Mouse (Mus musculus): ENCODE data around the gene Grik5.

- no peak for TF ChIP-seq CTCF (IDR thresholded peaks at IDR 0.05; ENCODE audit: control insufficient read depth, insufficient read depth, insufficient read length)
- no peak for TF ChIP-seq MAX (IDR thresholded peaks at IDR 0.05)
- no peak for TF ChIP-seq USF1 (IDR thresholded peaks at IDR 0.05; ENCODE audit: low read depth)
- TF ChIP-seq FOSL1 (IDR thresholded peaks at IDR 0.05; ENCODE audit: insufficient read depth, low read length, poor library complexity, severe bottlenecking): no peak
- no peak for TF ChIP-seq CEBPB (IDR thresholded peaks at IDR 0.05; ENCODE audit: low read depth)
- TF ChIP-seq MYOD1 (IDR thresholded peaks at IDR 0.05; ENCODE audit: control insufficient read depth, insufficient read length, low read depth): no peak
- no peak for TF ChIP-seq MYOG (IDR thresholded peaks at IDR 0.05; ENCODE audit: control insufficient read depth, extremely low read depth, insufficient read length)
These were observed 40.6 kb downstream of the Grik5 start for GRCm38 (mm10) chr7:25031528-25031927.

Measured in C2C12 (cell line).